Mouse (Mus musculus) lung, embryonic 15.5 days (tissue): ENCODE measurements around the gene Sarm1. TPM values are rescaled to one million over a fixed set of nuclear protein-coding genes. Genes with fewer than 3 reads are reported as not detected.

Source experiments
- ATAC-seq: fragments of 200-750 bp; cut with Nextera tagmentation; 2 replicates; pipeline ENCODE4 v1.8.0; 2017; ENCODE audit warnings: moderate number of reproducible peaks, borderline replicate concordance; ENCODE audit not compliant: low FRiP score, low TSS enrichment; ENCODE audit errors: extremely low read depth
- H3K27ac ChIP-seq: fragments of 300-500 bp; sonication (generic); 2 replicates; pipeline ENCODE4 v1.5.1; 2015; ENCODE audit warnings: moderate library complexity, mild to moderate bottlenecking, inconsistent platforms
- H3K27me3 ChIP-seq: fragments of 300-500 bp; sonication (generic); 2 replicates; pipeline ENCODE4 v1.6.1; 2015; ENCODE audit warnings: inconsistent platforms
- H3K36me3 ChIP-seq: fragments of 300-500 bp; sonication (generic); 2 replicates; pipeline ENCODE4 v1.6.1; 2015; ENCODE audit warnings: inconsistent platforms
- H3K4me1 ChIP-seq: fragments of 300-500 bp; sonication (generic); 2 replicates; pipeline ENCODE4 v1.6.1; 2015; ENCODE audit warnings: inconsistent platforms
- H3K4me2 ChIP-seq: fragments of 300-500 bp; sonication (generic); 2 replicates; pipeline ENCODE4 v1.6.1; 2015; ENCODE audit warnings: inconsistent platforms, mild to moderate bottlenecking, moderate library complexity
- H3K4me3 ChIP-seq: fragments of 300-500 bp; sonication (generic); 2 replicates; pipeline ENCODE4 v1.5.1; 2015; ENCODE audit warnings: mild to moderate bottlenecking, inconsistent platforms
- H3K9ac ChIP-seq: fragments of 300-500 bp; sonication (generic); 2 replicates; pipeline ENCODE4 v1.6.1; 2015; ENCODE audit warnings: inconsistent platforms
- H3K9me3 ChIP-seq: fragments of 300-500 bp; sonication (generic); 2 replicates; pipeline ENCODE4 v1.6.1; 2016; ENCODE audit warnings: inconsistent platforms
- WGBS: fragments of 180-500 bp; shearing (Covaris S2); methylation state at CpG from one replicate; pipeline ENCODE4 v1.1.7; 2015; 5-methylcytosine and 5-hydroxymethylcytosine counted together
- polyA plus RNA-seq: library from polyadenylated mRNA; unstranded; fragments of >200 nt; fragmentation: Nextera tagmentation; extraction: Ambion mirVana; gene quantifications from 2 replicates; pipeline ENCODE4 v1.2.1, GENCODE M21; 2015

Gene Sarm1
- polyA plus RNA-seq, 1 experiment from 2014 or later, result 0.91 TPM

GRCm38 (mm10) chr11:78428309-78428708 lies 69.2 kb downstream of the Sarm1 start:
- H3K36me3 ChIP-seq, result no peaks in the 10 kb centered on the region
- no peaks in the 10 kb centered on the region for H3K27me3 ChIP-seq
- H3K4me3 ChIP-seq, result no peak overlapping the region
- H3K4me1 ChIP-seq, result peaks cover 5% of the 10 kb centered on the region; the same call in 1 of the 2 replicates
- 58% methylated on average over 5 of the region's 5 CpGs for WGBS
- ATAC-seq, result no peak
- no peak overlapping the region for H3K9ac ChIP-seq
- H3K9me3 ChIP-seq, result no peaks in the 10 kb centered on the region
- H3K27ac ChIP-seq, result no peak overlapping the region
- no peak overlapping the region for H3K4me2 ChIP-seq

- H3K4me1 ChIP-seq, result peaks cover 5% of the 10 kb centered on the region; the same call in 1 of the 2 replicates
- whole genome bisulfite sequencing, result 91% methylated on average over 6 of the region's 6 CpGs
- no peaks in the 10 kb centered on the region for H3K36me3 ChIP-seq
- H3K4me2 ChIP-seq, result no peak overlapping the region
- no peak for ATAC-seq
- H3K9me3 ChIP-seq, result no peaks in the 10 kb centered on the region
- H3K27me3 ChIP-seq, result peaks cover 5% of the 10 kb centered on the region; the same call in 1 of the 2 replicates
- no peak overlapping the region for H3K9ac ChIP-seq
- H3K27ac ChIP-seq, result no peak overlapping the region
- H3K4me3 ChIP-seq, result no peak overlapping the region
Measured at GRCm38 (mm10) chr11:78427655-78428054, 69.9 kb downstream of the Sarm1 start.

- WGBS, result 80% methylated on average over 1 of the region's 1 CpGs
- H3K9ac ChIP-seq, result no peak overlapping the region
- H3K27me3 ChIP-seq, result peaks cover 12% of the 10 kb centered on the region; the same call in 1 of the 2 replicates
- peaks cover 13% of the 10 kb centered on the region; the same call in 1 of the 2 replicates for H3K4me1 ChIP-seq
- no peak overlapping the region for H3K27ac ChIP-seq
- no peak for ATAC-seq
- H3K9me3 ChIP-seq, result no peaks in the 10 kb centered on the region
- no peak overlapping the region for H3K4me2 ChIP-seq
- H3K36me3 ChIP-seq, result no peaks in the 10 kb centered on the region
- H3K4me3 ChIP-seq, result no peak overlapping the region
Measured at GRCm38 (mm10) chr11:78425572-78425971, 72.0 kb downstream of the Sarm1 start.

GRCm38 (mm10) chr11:78424352-78424751 lies 73.2 kb downstream of the Sarm1 start:
- H3K4me1 ChIP-seq, result peaks cover 13% of the 10 kb centered on the region; the same call in 1 of the 2 replicates
- H3K9ac ChIP-seq, result no peak overlapping the region
- peaks cover 12% of the 10 kb centered on the region; the same call in 1 of the 2 replicates for H3K27me3 ChIP-seq
- 51% methylated on average over 2 of the region's 2 CpGs for WGBS
- H3K36me3 ChIP-seq, result no peaks in the 10 kb centered on the region
- H3K4me2 ChIP-seq, result no peak overlapping the region
- H3K27ac ChIP-seq, result no peak overlapping the region
- no peak for ATAC-seq
- no peak overlapping the region for H3K4me3 ChIP-seq
- no peaks in the 10 kb centered on the region for H3K9me3 ChIP-seq

Other genes with a start within 250 kb of the Sarm1 start
- 71.1 and 75.9 TPM in 2 replicates for gene 2610507B11Rik, start 236.0 kb downstream of the Sarm1 start, polyA plus RNA-seq
- 0.10 and 0.25 TPM in 2 replicates for gene BC030499, start 206.9 kb downstream of the Sarm1 start, polyA plus RNA-seq
- gene Spag5, start 196.2 kb downstream of the Sarm1 start, polyA plus RNA-seq, result 44.8 and 49.9 TPM in 2 replicates
- gene Aldoc, start 174.8 kb downstream of the Sarm1 start, polyA plus RNA-seq, result 7.7 and 8.1 TPM in 2 replicates
- 75.5 and 78.5 TPM in 2 replicates for gene Pigs, start 169.3 kb downstream of the Sarm1 start, polyA plus RNA-seq
- 33.4 and 35.7 TPM in 2 replicates for gene Unc119, start 154.3 kb downstream of the Sarm1 start, polyA plus RNA-seq
- 0.35 and 1.9 TPM in 2 replicates for gene Foxn1, start 111.2 kb downstream of the Sarm1 start, polyA plus RNA-seq
- gene Slc13a2, start 75.5 kb downstream of the Sarm1 start, polyA plus RNA-seq, result 0.06 and 0.12 TPM in 2 replicates
- gene Slc46a1, start 32.1 kb downstream of the Sarm1 start, polyA plus RNA-seq, result 11.7 and 12.0 TPM in 2 replicates
- 1.2 and 10.2 TPM in 2 replicates for gene Vtn, start 1.3 kb upstream of the Sarm1 start, polyA plus RNA-seq
- not detected in 2 replicates for gene Sebox, start 5.7 kb upstream of the Sarm1 start, polyA plus RNA-seq
- 44.4 and 48.3 TPM in 2 replicates for gene Tmem199, start 14.4 kb upstream of the Sarm1 start, polyA plus RNA-seq
- gene Poldip2, start 14.4 kb upstream of the Sarm1 start, polyA plus RNA-seq, result 158 TPM in 2 replicates
- 83.0 and 83.1 TPM in 2 replicates for gene Tnfaip1, start 38.6 kb upstream of the Sarm1 start, polyA plus RNA-seq
- 134 and 137 TPM in 2 replicates for gene Ift20, start 38.6 kb upstream of the Sarm1 start, polyA plus RNA-seq
- gene Tmem97, start 53.0 kb upstream of the Sarm1 start, polyA plus RNA-seq, result 73.2 and 79.5 TPM in 2 replicates
- gene Nlk, start 199.6 kb upstream of the Sarm1 start, polyA plus RNA-seq, result 12.0 and 14.0 TPM in 2 replicates